Mouse (Mus musculus) liver, adult 2 months (tissue): ENCODE results near the gene Map3k5. TPM values are rescaled to one million over a fixed set of nuclear protein-coding genes. Genes with fewer than 3 reads are reported as not detected.

Experiments
- DNase-seq: peaks from one replicate; pipeline ENCODE4 v3.0.0-alpha.2; 2011; ENCODE audit warnings: low read depth, low spot score; ENCODE audit errors: extremely low read depth
- H3K27ac ChIP-seq: fragments of 200-500 bp; replicated peaks from 2 replicates; pipeline ENCODE4 v1.5.1; 2012; ENCODE audit warnings: low read depth, mild to moderate bottlenecking, control low read depth, inconsistent platforms, low read length; ENCODE audit not compliant: insufficient read depth
- H3K27me3 ChIP-seq: fragments of 200-500 bp; 2 replicates; pipeline ENCODE4 v1.6.1; 2012; ENCODE audit warnings: mild to moderate bottlenecking, moderate library complexity, low read length, inconsistent platforms; ENCODE audit not compliant: control insufficient read depth, insufficient read depth
- H3K36me3 ChIP-seq: fragments of 200-500 bp; 2 replicates; pipeline ENCODE4 v1.6.1; 2012; ENCODE audit warnings: low read length, inconsistent platforms; ENCODE audit not compliant: control insufficient read depth, insufficient read depth
- H3K4me1 ChIP-seq: fragments of 200-500 bp; 2 replicates; pipeline ENCODE4 v1.6.1; 2011; ENCODE audit warnings: low read length; ENCODE audit not compliant: control insufficient read depth, insufficient read depth
- H3K4me3 ChIP-seq: fragments of 200-500 bp; 2 replicates; pipeline ENCODE4 v1.5.1; 2011; ENCODE audit warnings: low read depth, mild to moderate bottlenecking, control low read depth, low read length, moderate library complexity; ENCODE audit not compliant: insufficient read depth
- H3K79me2 ChIP-seq: fragments of 200-500 bp; 2 replicates; pipeline ENCODE4 v1.6.1; 2012; ENCODE audit warnings: inconsistent platforms, mild to moderate bottlenecking, low read length, moderate library complexity; ENCODE audit not compliant: control insufficient read depth, insufficient read depth
- H3K9ac ChIP-seq: fragments of 200-500 bp; 2 replicates; pipeline ENCODE4 v1.6.1; 2012; ENCODE audit warnings: low read depth, mild to moderate bottlenecking, control low read depth, inconsistent platforms, low read length
- CTCF ChIP-seq: fragments of 200-500 bp; IDR thresholded peaks from 2 replicates; pipeline ENCODE4 v1.5.1; 2011; ENCODE audit warnings: low read depth, low read length, control low read depth
- POLR2A ChIP-seq: fragments of 200-500 bp; IDR thresholded peaks from 2 replicates; pipeline ENCODE4 v1.6.1; 2011; ENCODE audit warnings: low read length, control low read depth; ENCODE audit not compliant: insufficient read depth; ENCODE audit errors: extremely low read depth
- WGBS: fragments of 180-500 bp; shearing (Covaris S2); methylation state at CpG from one replicate; pipeline ENCODE4 v1.1.7; 2018; 5-methylcytosine and 5-hydroxymethylcytosine counted together
- polyA plus RNA-seq: library from polyadenylated mRNA; depleted of rRNA; stranded (reverse); fragments of >200 nt; gene quantifications from 2 replicates; pipeline ENCODE4 v1.2.3, GENCODE M21; 2012
- total RNA-seq: library from RNA; depleted of rRNA; stranded (reverse); fragments of >200 nt; gene quantifications from 2 replicates; pipeline ENCODE4 v1.2.3, GENCODE M21; 2014

Map3k5 gene
- total and polyA plus RNA-seq, 2 experiments = 2.9 to 25.4 TPM

DNA sequence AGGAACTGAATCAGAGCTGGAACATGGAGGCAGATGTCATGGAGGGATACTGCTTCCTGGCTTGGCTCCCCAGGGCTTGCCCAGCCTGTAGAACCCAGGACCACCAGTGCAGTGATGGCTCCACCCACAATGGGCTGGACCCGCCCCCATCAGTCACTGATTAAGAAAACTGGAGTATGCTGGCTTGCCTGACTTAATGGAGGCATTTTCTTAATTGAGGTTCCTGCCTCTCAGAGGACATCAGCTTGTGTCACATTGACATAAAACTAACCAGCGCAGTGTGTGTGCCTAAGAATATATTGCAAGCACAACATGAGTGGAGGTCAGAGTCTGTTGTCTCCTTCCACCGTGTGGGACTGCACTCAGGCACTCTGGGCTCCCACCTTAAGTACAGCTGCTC lies 158.1 kb downstream of the Map3k5 start:
- 93% methylated on average over 3 of the region's 3 CpGs for WGBS
- H3K4me1 ChIP-seq = no peaks in the 10 kb centered on the region
- no peaks in the 10 kb centered on the region for H3K27me3 ChIP-seq
- TF ChIP-seq POLR2A (no peak), CTCF (no peak)
- H3K9ac ChIP-seq = no peak overlapping the region
- no peak overlapping the region for H3K4me3 ChIP-seq
- DNase-seq = no peak
- peaks cover 16% of the 10 kb centered on the region for H3K36me3 ChIP-seq
- H3K79me2 ChIP-seq = no peaks in the 10 kb centered on the region
- H3K27ac ChIP-seq = no peak overlapping the region

DNA sequence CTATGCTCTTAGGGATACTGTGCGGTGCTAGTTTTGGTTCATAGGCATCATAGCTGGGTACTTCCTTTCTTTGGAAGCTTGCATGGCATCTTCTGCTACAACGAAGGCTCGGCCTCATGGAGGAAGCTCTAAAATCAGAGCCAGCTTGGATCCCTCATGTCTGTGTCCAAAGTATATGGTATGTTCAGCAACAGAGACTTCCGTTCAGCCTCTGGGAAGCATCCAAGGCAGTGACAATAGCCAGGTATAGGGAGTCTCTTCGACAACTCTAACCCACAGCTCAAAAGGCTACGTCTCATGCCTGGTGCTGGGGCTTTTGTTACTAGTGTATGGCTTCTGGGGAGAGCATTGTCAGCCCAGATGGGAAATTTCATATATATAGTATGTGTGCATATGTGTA lies 167.2 kb downstream of the Map3k5 start:
- no peak overlapping the region for H3K9ac ChIP-seq
- peaks cover 28% of the 10 kb centered on the region for H3K36me3 ChIP-seq
- 97% methylated on average over 6 of the region's 6 CpGs for WGBS
- no peak for DNase-seq
- no peak overlapping the region for H3K4me3 ChIP-seq
- H3K27ac ChIP-seq = no peak overlapping the region
- peaks cover 4% of the 10 kb centered on the region for H3K4me1 ChIP-seq
- H3K27me3 ChIP-seq = no peaks in the 10 kb centered on the region
- TF ChIP-seq CTCF = no peak
- no peak for TF ChIP-seq POLR2A
- no peaks in the 10 kb centered on the region for H3K79me2 ChIP-seq

DNA sequence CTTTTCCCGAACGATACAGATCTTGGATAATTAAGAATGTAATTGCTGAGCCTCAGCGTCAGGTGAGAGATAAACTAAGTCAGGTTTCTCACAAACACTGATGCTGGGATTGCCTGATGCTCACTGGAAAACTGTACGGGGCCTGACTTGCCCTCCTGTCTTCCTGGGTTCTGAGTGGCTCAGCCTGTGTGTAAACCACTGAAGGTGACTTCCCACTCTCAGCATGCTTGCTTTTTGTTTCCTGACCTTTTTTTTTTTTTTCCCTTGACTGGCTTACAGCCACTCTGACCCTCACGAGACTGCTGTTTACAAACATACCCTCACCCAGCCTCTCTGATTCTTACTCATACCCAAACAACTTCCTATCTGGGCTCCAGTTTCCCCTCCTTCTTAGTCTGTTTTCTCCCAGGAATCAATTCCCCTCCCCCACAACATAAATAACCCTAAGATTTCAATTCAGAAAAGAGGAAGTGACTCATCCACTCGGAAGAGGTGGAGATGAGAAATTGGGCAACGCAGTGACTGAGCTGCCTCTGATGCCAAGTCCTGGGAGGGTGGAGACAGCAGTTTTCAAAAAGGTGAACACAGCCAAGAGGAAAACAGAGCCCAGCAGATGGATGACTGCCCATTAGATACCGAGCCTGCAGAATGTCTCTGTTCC lies 170.1 kb downstream of the Map3k5 start:
- Histone ChIP-seq H3K4me1 (peaks cover 4% of the 10 kb centered on the region), H3K4me3 (no peak overlapping the region), H3K27me3 (no peaks in the 10 kb centered on the region), H3K79me2 (no peaks in the 10 kb centered on the region), H3K9ac (no peak overlapping the region), H3K36me3 (peaks cover 36% of the 10 kb centered on the region), H3K27ac (peak overlapping the region; percentile 64)
- WGBS = 40% methylated on average over 8 of the region's 8 CpGs
- DNase-seq = peak; percentile 92
- TF ChIP-seq CTCF (no peak), POLR2A (no peak)

DNA sequence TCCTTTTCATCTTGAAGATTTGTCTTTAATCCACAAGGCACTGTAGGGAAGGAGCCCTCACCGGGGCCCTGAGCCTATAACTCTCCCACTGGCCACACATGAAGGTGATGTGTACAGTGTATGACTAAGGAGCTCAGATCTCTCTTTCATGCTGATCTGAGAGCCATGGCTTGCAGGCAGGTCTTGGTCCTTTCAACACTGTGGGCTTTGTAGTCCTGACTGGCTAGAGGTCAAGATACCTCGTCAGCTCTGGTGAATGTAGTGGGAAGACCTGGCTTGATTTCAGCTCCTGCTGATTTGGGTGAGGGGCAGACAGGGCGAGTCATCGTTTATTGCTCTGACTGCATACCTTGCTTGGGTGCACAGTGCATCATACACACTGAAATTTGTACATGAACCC lies 171.3 kb downstream of the Map3k5 start:
- Histone ChIP-seq H3K4me1 (peaks cover 4% of the 10 kb centered on the region), H3K27ac (no peak overlapping the region), H3K79me2 (no peaks in the 10 kb centered on the region), H3K36me3 (peaks cover 27% of the 10 kb centered on the region), H3K27me3 (no peaks in the 10 kb centered on the region), H3K9ac (no peak overlapping the region), H3K4me3 (no peak overlapping the region)
- no peak for DNase-seq
- 90% methylated on average over 4 of the region's 4 CpGs for WGBS
- no peak for TF ChIP-seq CTCF
- TF ChIP-seq POLR2A = no peak

DNA sequence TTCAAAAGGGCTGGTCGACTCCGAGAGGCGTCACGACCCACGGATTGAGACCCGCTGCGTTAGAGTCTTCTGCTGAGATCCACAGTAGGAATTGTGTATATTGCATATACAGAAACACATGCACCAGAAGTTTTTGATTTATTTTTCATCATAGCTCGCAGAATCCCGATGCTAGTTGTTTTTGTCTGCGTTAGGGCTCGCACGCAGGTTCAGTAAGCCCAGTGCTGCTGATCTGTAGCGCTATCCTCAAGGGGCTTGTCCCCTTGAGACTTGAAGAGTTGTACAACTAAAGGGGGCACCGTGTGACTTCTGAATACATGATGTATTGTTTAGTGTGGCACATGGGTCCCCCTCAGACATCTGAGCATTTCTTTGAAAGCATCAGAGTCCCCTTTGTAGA lies 172.8 kb downstream of the Map3k5 start:
- TF ChIP-seq CTCF (no peak), POLR2A (no peak)
- peaks cover 4% of the 10 kb centered on the region for H3K4me1 ChIP-seq
- no peak overlapping the region for H3K27ac ChIP-seq
- no peaks in the 10 kb centered on the region for H3K27me3 ChIP-seq
- no peak overlapping the region for H3K9ac ChIP-seq
- H3K79me2 ChIP-seq = no peaks in the 10 kb centered on the region
- H3K4me3 ChIP-seq = no peak overlapping the region
- H3K36me3 ChIP-seq = peaks cover 21% of the 10 kb centered on the region
- 98% methylated on average over 14 of the region's 14 CpGs for WGBS
- no peak for DNase-seq

DNA sequence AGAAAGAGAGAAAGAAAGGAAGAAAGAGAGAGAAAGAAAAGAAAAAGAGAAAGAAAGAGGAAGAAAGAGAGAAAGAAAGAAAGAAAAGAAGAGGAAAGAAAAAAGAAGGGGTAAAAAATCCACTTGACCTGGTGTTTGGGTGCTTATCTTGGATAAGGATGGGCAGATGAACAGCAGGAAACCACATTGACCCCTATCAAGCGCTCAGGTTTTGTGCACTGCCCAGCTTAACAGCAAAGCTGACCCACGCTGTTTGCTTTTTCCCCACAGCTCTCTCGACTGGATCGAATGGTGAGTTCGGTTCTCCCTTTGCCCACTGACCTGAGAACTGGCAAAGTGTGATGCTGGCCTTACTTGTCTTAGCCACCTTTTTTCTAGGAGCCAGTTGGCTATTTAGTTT lies 177.2 kb downstream of the Map3k5 start:
- Histone ChIP-seq H3K4me1 (no peaks in the 10 kb centered on the region), H3K79me2 (no peaks in the 10 kb centered on the region), H3K36me3 (peaks cover 19% of the 10 kb centered on the region), H3K9ac (no peak overlapping the region), H3K27ac (no peak overlapping the region), H3K4me3 (no peak overlapping the region), H3K27me3 (no peaks in the 10 kb centered on the region)
- WGBS = 87% methylated on average over 5 of the region's 5 CpGs
- DNase-seq = no peak
- no peak for TF ChIP-seq CTCF
- TF ChIP-seq POLR2A = no peak
